Mouse (Mus musculus) erythroblast, embryonic 14.5 days (primary cell): ENCODE results near the gene Eif4b.

Source experiments
- GATA1 ChIP-seq: IDR thresholded peaks from 2 replicates; pipeline ENCODE4 v1.6.1; 2012; ENCODE audit warnings: low read length, inconsistent platforms, mixed read lengths
- TAL1 ChIP-seq: IDR thresholded peaks from 3 replicates; pipeline ENCODE4 v1.6.1; 2012; ENCODE audit warnings: low read length, inconsistent platforms, mixed read lengths

GRCm38 (mm10) chr15:102028040-102028439 is 45.5 kb upstream of the Eif4b start, which contains the start of gene Krt18:
- TF ChIP-seq GATA1 = no peak
- TF ChIP-seq TAL1 = no peak
